Mouse (Mus musculus) liver, embryonic 14.5 days (tissue): ENCODE results near the gene Lamb1. TPM values are rescaled to one million over a fixed set of nuclear protein-coding genes. Genes with fewer than 3 reads are reported as not detected.

Experiments used
- ATAC-seq: fragments of 200-750 bp; cut with Nextera tagmentation; 2 replicates; pipeline ENCODE4 v1.8.0; 2017; ENCODE audit warnings: moderate number of reproducible peaks, mild to moderate bottlenecking, moderate library complexity; ENCODE audit not compliant: insufficient read depth
- DNase-seq, 3 experiments: peaks; one replicate each; pipeline ENCODE4 v3.0.0-alpha.2; 2012 to 2013; ENCODE audit warnings: low read depth in 3 of 3, low spot score in 3 of 3
- H3K27ac ChIP-seq: fragments of 300-500 bp; sonication (generic); 2 replicates; pipeline ENCODE4 v1.5.1; 2014; ENCODE audit warnings: moderate library complexity, mild to moderate bottlenecking, control low read depth, inconsistent platforms
- H3K27me3 ChIP-seq: fragments of 300-500 bp; sonication (generic); 2 replicates; pipeline ENCODE4 v1.6.1; 2014; ENCODE audit warnings: mild to moderate bottlenecking, low read length, moderate library complexity; ENCODE audit not compliant: control insufficient read depth, insufficient read depth
- H3K36me3 ChIP-seq: fragments of 300-500 bp; sonication (generic); replicated peaks from 2 replicates; pipeline ENCODE4 v1.6.1; 2014; ENCODE audit warnings: low read depth; ENCODE audit not compliant: control insufficient read depth, insufficient read depth
- H3K4me1 ChIP-seq, 2 experiments: fragments of 200-500 bp in 1 of 2; fragments of 300-500 bp in 1 of 2; sonication (generic) in 1 of 2; replicated peaks; 2 replicates each; pipeline ENCODE4 v1.6.1; 2012 to 2014; ENCODE audit warnings: antibody characterized with exemption in 1 of 2, inconsistent platforms in 1 of 2, low read length in 1 of 2; ENCODE audit not compliant: control insufficient read depth in 2 of 2, insufficient read depth in 2 of 2
- H3K4me2 ChIP-seq: fragments of 300-500 bp; sonication (generic); 2 replicates; pipeline ENCODE4 v1.6.1; 2014; ENCODE audit warnings: low read depth, mild to moderate bottlenecking, control low read depth, moderate library complexity
- H3K4me3 ChIP-seq, 2 experiments: fragments of 200-500 bp in 1 of 2; fragments of 300-500 bp in 1 of 2; sonication (generic) in 1 of 2; 2 replicates each; pipeline ENCODE4 v1.5.1; 2012 to 2014; ENCODE audit warnings: low read depth in 2 of 2, low read length in 2 of 2, mild to moderate bottlenecking in 2 of 2, control low read depth in 1 of 2, inconsistent platforms in 1 of 2, moderate library complexity in 1 of 2; ENCODE audit not compliant: insufficient read depth in 1 of 2
- H3K9ac ChIP-seq: fragments of 300-500 bp; sonication (generic); replicated peaks from 2 replicates; pipeline ENCODE4 v1.6.1; 2014; ENCODE audit warnings: mild to moderate bottlenecking, control low read depth, moderate library complexity
- H3K9me3 ChIP-seq: fragments of 300-500 bp; sonication (generic); 2 replicates; pipeline ENCODE4 v1.6.1; 2016; ENCODE audit warnings: low read length, mixed read lengths; ENCODE audit not compliant: control insufficient read depth
- CTCF ChIP-seq: IDR thresholded peaks from 2 replicates; pipeline ENCODE4 v1.5.1; 2016; ENCODE audit warnings: antibody characterized with exemption, low read depth, control low read depth
- EP300 ChIP-seq: IDR thresholded peaks from 2 replicates; pipeline ENCODE4 v1.6.1; 2016; ENCODE audit warnings: antibody characterized with exemption, low read depth
- WGBS: fragments of 180-500 bp; shearing (Covaris S2); extraction: QIAGEN DNeasy Blood & Tissue Kit; methylation state at CpG from one replicate; pipeline ENCODE4 v1.1.7; 2014; ENCODE audit not compliant: insufficient replicate concordance; 5-methylcytosine and 5-hydroxymethylcytosine counted together
- polyA plus RNA-seq, 2 experiments: library from polyadenylated mRNA; depleted of rRNA in 1 of 2; stranded (reverse) in 1 of 2; unstranded in 1 of 2; fragments of >200 nt; fragmentation: Nextera tagmentation in 1 of 2; extraction: Ambion mirVana in 1 of 2; gene quantifications; 2 replicates each; pipeline versions ENCODE4 v1.2.1 to v1.2.3; 2012 to 2014

Gene Lamb1
- polyA plus RNA-seq, 2 experiments: 1.9 to 2.6 TPM

GRCm38 (mm10) chr12:31268315-31268714 lies 3.3 kb downstream of the Lamb1 start:
- Histone ChIP-seq H3K4me3 (no peak overlapping the region), H3K4me1 (peaks cover 0 to 2% of the 10 kb centered on the region in 2 experiments; a peak in 1 of 4 replicates), H3K4me2 (no peak overlapping the region), H3K27me3 (peaks cover 28% of the 10 kb centered on the region), H3K9me3 (no peaks in the 10 kb centered on the region), H3K36me3 (no peaks in the 10 kb centered on the region), H3K27ac (no peak overlapping the region), H3K9ac (no peak overlapping the region)
- no peak for DNase-seq
- WGBS: 45% methylated on average over 3 of the region's 3 CpGs
- TF ChIP-seq EP300: no peak
- no peak for TF ChIP-seq CTCF
- no peak for ATAC-seq

GRCm38 (mm10) chr12:31269020-31269597 lies 4.1 kb downstream of the Lamb1 start:
- H3K27me3 ChIP-seq: peaks cover 28% of the 10 kb centered on the region
- H3K36me3 ChIP-seq: no peaks in the 10 kb centered on the region
- ATAC-seq: no peak
- no peak overlapping the region for H3K9ac ChIP-seq
- H3K9me3 ChIP-seq: no peaks in the 10 kb centered on the region
- no peak overlapping the region for H3K27ac ChIP-seq
- no peak overlapping the region for H3K4me2 ChIP-seq
- H3K4me3 ChIP-seq: no peak overlapping the region
- peaks cover 0 to 2% of the 10 kb centered on the region in 2 experiments; a peak in 1 of 4 replicates for H3K4me1 ChIP-seq
- DNase-seq: no peak
- WGBS: 65% methylated on average over 12 of the region's 12 CpGs
- no peak for TF ChIP-seq EP300
- TF ChIP-seq CTCF: no peak

DNA sequence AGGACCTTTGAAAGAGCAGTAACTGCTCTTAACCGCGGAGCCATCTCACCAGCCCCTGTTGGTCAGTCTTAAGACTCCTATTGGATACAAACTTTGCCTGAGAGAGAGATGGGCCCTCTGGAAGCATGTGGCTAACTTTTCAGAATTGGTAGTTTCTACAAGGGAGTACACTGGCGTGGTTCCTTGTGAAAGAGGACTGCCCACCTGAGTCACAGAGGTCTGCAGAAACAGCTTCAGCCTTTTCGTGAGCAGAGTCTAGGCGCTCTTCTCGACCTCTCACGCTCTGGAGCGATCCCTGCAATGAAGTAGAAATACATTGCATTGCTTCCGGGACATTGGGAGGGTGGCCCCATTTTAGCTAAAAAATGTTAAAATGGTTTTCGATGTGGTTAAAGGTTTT lies 5.3 kb downstream of the Lamb1 start:
- no peaks in the 10 kb centered on the region for H3K36me3 ChIP-seq
- peaks cover 0 to 2% of the 10 kb centered on the region in 2 experiments; a peak in 1 of 4 replicates for H3K4me1 ChIP-seq
- peaks cover 18% of the 10 kb centered on the region for H3K27me3 ChIP-seq
- WGBS: 76% methylated on average over 10 of the region's 10 CpGs
- H3K4me3 ChIP-seq: no peak overlapping the region
- no peak for TF ChIP-seq CTCF
- TF ChIP-seq EP300: no peak
- no peak overlapping the region for H3K27ac ChIP-seq
- no peak overlapping the region for H3K9ac ChIP-seq
- H3K4me2 ChIP-seq: no peak overlapping the region
- no peaks in the 10 kb centered on the region for H3K9me3 ChIP-seq
- no peak for ATAC-seq
- DNase-seq: no peak

DNA sequence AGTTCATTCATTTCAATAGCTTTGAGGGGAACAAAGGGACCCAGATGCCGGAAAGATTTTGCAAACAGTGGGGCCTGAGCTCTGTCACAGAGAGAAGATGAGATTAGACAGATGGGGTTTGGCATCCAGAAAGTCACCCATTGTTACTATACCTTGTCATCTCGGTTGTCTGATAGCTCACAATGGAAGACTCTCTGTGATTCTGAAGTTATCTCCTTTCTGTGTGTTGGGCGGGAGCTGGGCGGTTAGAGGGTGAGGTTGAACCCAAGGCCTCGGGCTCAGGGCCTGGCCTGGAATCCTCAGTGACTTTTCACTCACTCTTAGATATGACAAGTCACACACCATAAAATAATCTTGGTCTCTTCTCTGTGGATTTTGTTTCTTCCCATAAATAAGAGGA lies 5.7 kb downstream of the Lamb1 start:
- Histone ChIP-seq H3K27ac (no peak overlapping the region), H3K4me1 (peaks cover 0 to 2% of the 10 kb centered on the region in 2 experiments; a peak in 1 of 4 replicates), H3K9me3 (no peaks in the 10 kb centered on the region), H3K36me3 (no peaks in the 10 kb centered on the region), H3K4me3 (no peak overlapping the region), H3K4me2 (no peak overlapping the region), H3K9ac (no peak overlapping the region), H3K27me3 (peaks cover 14% of the 10 kb centered on the region)
- WGBS: 64% methylated on average over 5 of the region's 5 CpGs
- no peak for ATAC-seq
- DNase-seq: no peak
- TF ChIP-seq CTCF: no peak
- TF ChIP-seq EP300: no peak

- Histone ChIP-seq H3K9me3 (no peaks in the 10 kb centered on the region), H3K4me1 (peaks cover 0 to 2% of the 10 kb centered on the region in 2 experiments; a peak in 1 of 4 replicates), H3K27ac (no peak overlapping the region), H3K4me2 (no peak overlapping the region), H3K36me3 (no peaks in the 10 kb centered on the region), H3K9ac (no peak overlapping the region), H3K27me3 (peaks cover 7% of the 10 kb centered on the region), H3K4me3 (no peak overlapping the region)
- 28% methylated on average over 16 of the region's 16 CpGs for WGBS
- ATAC-seq (no peak), DNase-seq (no peak)
- TF ChIP-seq CTCF (no peak), EP300 (no peak)
These were observed 6.5 kb downstream of the Lamb1 start for GRCm38 (mm10) chr12:31271361-31272011.
